Mouse (Mus musculus) MEL (cell line): ENCODE measurements at regions not wholly inside any gene's neighbourhood (a gene's known extent, or its start where the extent isn't known, plus 50 kb on each side); places are given as distances from the start of the nearest gene placed in this dataset.

ENCODE experiments used
- CHD2 ChIP-seq: IDR thresholded peaks from 2 replicates; pipeline ENCODE4 v1.6.1; 2011; ENCODE audit warnings: low read length, improper control_type of control experiment
- CTCF ChIP-seq, 3 experiments: IDR thresholded peaks in 2 of 3; conservative IDR thresholded peaks in 1 of 3; 2 replicates each; pipeline ENCODE4 v1.5.1; 2011 to 2012; ENCODE audit warnings: low read length in 3 of 3, low read depth in 2 of 3, mild to moderate bottlenecking in 2 of 3, improper control_type of control experiment in 1 of 3, inconsistent platforms in 1 of 3, mixed read lengths in 1 of 3, moderate library complexity in 1 of 3; ENCODE audit not compliant: control insufficient read depth in 1 of 3, insufficient read depth in 1 of 3, poor library complexity in 1 of 3, severe bottlenecking in 1 of 3
- ELF1 ChIP-seq: IDR thresholded peaks from 2 replicates; pipeline ENCODE4 v1.6.1; 2014; ENCODE audit warnings: low read depth, mild to moderate bottlenecking, inconsistent platforms, low read length, improper control_type of control experiment, moderate library complexity
- HCFC1 ChIP-seq: IDR thresholded peaks from 2 replicates; pipeline ENCODE4 v1.6.1; 2012; ENCODE audit warnings: low read depth, mild to moderate bottlenecking, inconsistent platforms, low read length, improper control_type of control experiment, moderate library complexity
- MAFK ChIP-seq: IDR thresholded peaks from 2 replicates; pipeline ENCODE4 v1.6.1; 2011; ENCODE audit warnings: low read depth, mild to moderate bottlenecking, low read length, improper control_type of control experiment, borderline replicate concordance
- MAX ChIP-seq: IDR thresholded peaks from 2 replicates; pipeline ENCODE4 v1.6.1; 2011; ENCODE audit warnings: low read length, improper control_type of control experiment
- MXI1 ChIP-seq: IDR thresholded peaks from 2 replicates; pipeline ENCODE4 v1.6.1; 2011; ENCODE audit warnings: mild to moderate bottlenecking, low read depth, low read length, improper control_type of control experiment
- MYC ChIP-seq: IDR thresholded peaks from 2 replicates; pipeline ENCODE4 v1.6.1; 2011; ENCODE audit warnings: low read depth, mild to moderate bottlenecking, low read length, improper control_type of control experiment, moderate library complexity
- POLR2A ChIP-seq, 2 experiments: IDR thresholded peaks; 2 replicates each; pipeline ENCODE4 v1.6.1; 2011 to 2012; ENCODE audit warnings: low read length in 2 of 2, mild to moderate bottlenecking in 2 of 2, control low read depth in 1 of 2, improper control_type of control experiment in 1 of 2, low read depth in 1 of 2, moderate library complexity in 1 of 2; ENCODE audit not compliant: control insufficient read depth in 1 of 2, insufficient read depth in 1 of 2, poor library complexity in 1 of 2
- RCOR1 ChIP-seq: IDR thresholded peaks from 2 replicates; pipeline ENCODE4 v1.6.1; 2012; ENCODE audit warnings: low read depth, mild to moderate bottlenecking, inconsistent platforms, low read length, improper control_type of control experiment
- TBP ChIP-seq: IDR thresholded peaks from 2 replicates; pipeline ENCODE4 v1.8.0; 2011; ENCODE audit warnings: low read depth, low read length, improper control_type of control experiment
- TCF12 ChIP-seq: IDR thresholded peaks from 2 replicates; pipeline ENCODE4 v1.6.1; 2014; ENCODE audit warnings: low read depth, mild to moderate bottlenecking, inconsistent platforms, low read length, improper control_type of control experiment, moderate library complexity
- UBTF ChIP-seq: IDR thresholded peaks from 2 replicates; pipeline ENCODE4 v1.6.1; 2012; ENCODE audit warnings: low read depth, mild to moderate bottlenecking, inconsistent platforms, low read length, improper control_type of control experiment, moderate library complexity, borderline replicate concordance; ENCODE audit not compliant: insufficient read depth

DNA sequence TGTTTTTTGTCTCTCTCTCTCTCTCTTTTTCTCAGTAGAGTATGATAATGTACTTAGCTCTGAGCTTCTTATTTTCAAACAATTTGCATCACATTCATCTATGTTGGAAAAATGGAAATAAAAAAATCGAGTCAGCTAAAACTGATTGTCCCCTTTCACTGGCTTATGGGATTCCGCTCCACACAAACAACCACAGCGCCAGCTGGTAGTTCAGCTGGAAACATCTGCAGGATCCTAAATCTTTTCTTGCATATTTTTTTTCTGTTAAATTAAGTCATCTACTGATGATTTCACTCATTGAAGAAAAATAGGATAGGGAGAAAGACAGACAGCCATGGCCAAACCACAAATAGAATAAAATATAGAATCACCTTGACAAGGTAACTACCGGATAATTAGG is 414.8 kb downstream of the Ets1 start:
- TF ChIP-seq MYC (no peak), MAX (no peak), CTCF (IDR thresholded peaks at IDR 0.05 in 2 of 3, conservative IDR thresholded peaks at IDR 0.05 in 1 of 3; ENCODE audit: control insufficient read depth in 1 of 3, insufficient read depth in 1 of 3, low read depth in 2 of 3, low read length in 3 of 3, poor library complexity in 1 of 3, severe bottlenecking in 1 of 3) (no peak), POLR2A (IDR thresholded peaks at IDR 0.05; ENCODE audit: control insufficient read depth in 1 of 2, insufficient read depth in 1 of 2, low read depth in 1 of 2, low read length in 2 of 2, poor library complexity in 1 of 2) (no peak), ELF1 (no peak), MXI1 (no peak), UBTF (no peak), CHD2 (no peak), TCF12 (no peak), HCFC1 (no peak), MAFK (no peak), RCOR1 (no peak), TBP (no peak)
